Mouse (Mus musculus): ENCODE data around the gene 1600014C10Rik.

Gene 1600014C10Rik

GRCm38 (mm10) chr7:38218631-38219367 lies 35.8 kb downstream of the 1600014C10Rik start:
- no peak for TF ChIP-seq GATA4 (IDR thresholded peaks at IDR 0.05; ENCODE audit: insufficient replicate concordance, low read length)

GRCm38 (mm10) chr7:38219526-38219925 lies 36.5 kb downstream of the 1600014C10Rik start:
- TF ChIP-seq GATA4 (IDR thresholded peaks at IDR 0.05; ENCODE audit: insufficient replicate concordance, low read length) = no peak

- TF ChIP-seq GATA4 (IDR thresholded peaks at IDR 0.05; ENCODE audit: insufficient replicate concordance, low read length) = no peak
These were observed 37.8 kb downstream of the 1600014C10Rik start for GRCm38 (mm10) chr7:38220866-38221265.

GRCm38 (mm10) chr7:38224577-38225369 lies 41.8 kb downstream of the 1600014C10Rik start:
- no peak; the same call in 1 of the 2 replicates for TF ChIP-seq GATA4 (IDR thresholded peaks at IDR 0.05; ENCODE audit: insufficient replicate concordance, low read length)

- TF ChIP-seq GATA4 (IDR thresholded peaks at IDR 0.05; ENCODE audit: insufficient replicate concordance, low read length) = no peak
These were observed 43.2 kb downstream of the 1600014C10Rik start for GRCm38 (mm10) chr7:38226226-38226625.

GRCm38 (mm10) chr7:38227181-38227899 lies 44.3 kb downstream of the 1600014C10Rik start:
- no peak for TF ChIP-seq GATA4 (IDR thresholded peaks at IDR 0.05; ENCODE audit: insufficient replicate concordance, low read length)

GRCm38 (mm10) chr7:38227900-38228298 lies 44.9 kb downstream of the 1600014C10Rik start, which contains the start of gene Plekhf1:
Gene Plekhf1 (minus strand): TSS chr7:38228016.
- no peak for TF ChIP-seq GATA4 (IDR thresholded peaks at IDR 0.05; ENCODE audit: insufficient replicate concordance, low read length)

GRCm38 (mm10) chr7:38228329-38228728 lies 45.3 kb downstream of the 1600014C10Rik start:
- no peak for TF ChIP-seq GATA4 (IDR thresholded peaks at IDR 0.05; ENCODE audit: insufficient replicate concordance, low read length)

GRCm38 (mm10) chr7:38230285-38230684 lies 47.3 kb downstream of the 1600014C10Rik start:
- TF ChIP-seq GATA4 (IDR thresholded peaks at IDR 0.05; ENCODE audit: insufficient replicate concordance, low read length) = no peak

- TF ChIP-seq GATA4 (IDR thresholded peaks at IDR 0.05; ENCODE audit: insufficient replicate concordance, low read length) = no peak
These were observed 53.5 kb downstream of the 1600014C10Rik start for GRCm38 (mm10) chr7:38236400-38237105.

- no peak for TF ChIP-seq GATA4 (IDR thresholded peaks at IDR 0.05; ENCODE audit: insufficient replicate concordance, low read length)
These were observed 54.1 kb downstream of the 1600014C10Rik start for GRCm38 (mm10) chr7:38237140-38237539.

- no peak for TF ChIP-seq GATA4 (IDR thresholded peaks at IDR 0.05; ENCODE audit: insufficient replicate concordance, low read length)
These were observed 59.4 kb downstream of the 1600014C10Rik start for GRCm38 (mm10) chr7:38242417-38242816.

All from liver, adult (tissue).